ENCODE assay signal across 11 mouse cellular contexts in genomic region chr8:117420841-117421534, GRCm38 (mm10).
DNase-seq lines count a peak whose midpoint lies in the region; ATAC-seq and TF ChIP-seq lines count a peak whose summit lies in the region.
"Had no signal": no experiment of that assay in that cellular context is flagged by ENCODE, and none has a peak within 500 bp of the region (broad histone marks: within the 10 kb centered on the region; RNA-seq: fewer than 3 reads in every experiment).

No protein-coding gene starts in this region.

- no peak overlapping the region for H3K4me3 ChIP-seq in left cerebral cortex, adult 2 months
- H3K4me3 ChIP-seq: hindbrain, embryonic 13.5 days; neural tube, embryonic 12.5 days had no signal

- H3K27ac ChIP-seq in left cerebral cortex, adult 2 months, result peak overlapping the region; percentile 64; the same call in 1 of the 2 replicates
- H3K27ac ChIP-seq: neural tube, embryonic 12.5 days had no signal

- DNase-seq in left cerebral cortex, adult 2 months (ENCODE audit: extremely low spot score in 1 of 2, low spot score in 2 of 2), result no peak
- no peak for DNase-seq in left cerebral cortex, postnatal 4 days
- peak; percentile 35 to 37 for DNase-seq in heart, postnatal 10 days
- DNase-seq in kidney, postnatal 25 days, result peak; percentile 39 to 73
- no peak for DNase-seq in thymus, postnatal 10 days (ENCODE audit: low spot score in 2 of 2)
- DNase-seq in cerebellum, adult 11-12 months, result no peak
- DNase-seq: adrenal gland, postnatal 10 days had no signal

- intact Hi-C loops in left cerebral cortex, adult 2 months (cut with DNase I), result no loop called here
- intact Hi-C loops in left cerebral cortex, postnatal 4 days (cut with DNase I), result no loop called here
- intact Hi-C loops in heart, postnatal 10 days (cut with DNase I), result no loop called here

- peak; percentile 82 for ATAC-seq in monocyte, adult 5-6 weeks (replicated peaks; ENCODE audit: insufficient number of reproducible peaks, low FRiP score, low TSS enrichment, poor library complexity, severe bottlenecking)
- ATAC-seq: Patski had no signal

- TF ChIP-seq CTCF in left cerebral cortex, adult 2 months (IDR thresholded peaks at IDR 0.05), result no peak

Comparison
In these comparisons a context has a peak if more than half of its experiments do, and no peak if none do; other contexts are left out.
1. DNase-seq: peak in heart, postnatal 10 days (2 of 2) and kidney, postnatal 25 days (2 of 2); none in left cerebral cortex, adult 2 months (0 of 2), left cerebral cortex, postnatal 4 days (single experiment), thymus, postnatal 10 days (0 of 2) and cerebellum, adult 11-12 months (single experiment).